In the genomic region with DNA sequence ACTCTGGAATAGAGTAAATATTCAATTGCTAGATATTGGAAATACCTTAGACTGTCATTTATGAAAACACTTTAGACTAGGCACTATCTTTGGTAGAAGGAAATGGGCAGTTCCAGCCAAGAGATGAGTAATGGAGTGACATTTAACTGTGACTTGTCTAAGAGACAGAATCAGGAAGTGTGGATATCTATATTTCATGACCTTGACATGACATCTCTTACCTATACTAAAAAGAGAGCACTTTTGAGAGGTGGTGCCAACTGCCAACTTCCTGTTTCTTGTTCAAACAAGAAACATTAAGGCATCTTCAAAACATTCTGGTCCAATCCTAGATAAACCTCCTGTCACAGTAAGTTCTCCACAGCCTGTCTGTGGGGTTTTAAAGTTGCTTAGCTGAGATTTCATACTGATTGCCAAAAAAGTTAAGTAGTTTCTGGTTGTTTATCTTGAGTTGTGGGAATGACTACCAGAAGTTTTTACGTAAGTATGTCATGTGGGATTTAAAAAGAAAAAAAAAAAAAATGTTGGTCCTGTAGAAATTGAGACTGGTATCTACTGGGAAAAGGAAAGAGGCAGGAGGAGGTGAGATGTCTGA, we compare ENCODE assay signal across 24 mouse cellular contexts. TPM values are rescaled to one million over a fixed set of nuclear protein-coding genes. Genes with fewer than 3 reads are reported as not detected.
DNase-seq lines count a peak whose midpoint lies in the region; ATAC-seq and TF ChIP-seq lines count a peak whose summit lies in the region.
"Had no signal": no experiment of that assay in that cellular context is flagged by ENCODE, and none has a peak within 500 bp of the region (broad histone marks: within the 10 kb centered on the region; RNA-seq: fewer than 3 reads in every experiment).

No protein-coding gene starts in this region.

- no peak overlapping the region for H3K27ac ChIP-seq in CH12.LX (ENCODE audit: insufficient read depth, low read depth)
- H3K27ac ChIP-seq: embryonic facial prominence, embryonic 12.5 days; forebrain, embryonic 15.5 days; heart, embryonic 10.5 days; heart, embryonic 15.5 days; hindbrain, embryonic 10.5 days; hindbrain, embryonic 14.5 days; intestine, embryonic 15.5 days had no signal

- TF ChIP-seq EP300 in CH12.LX (IDR thresholded peaks at IDR 0.05; ENCODE audit: low read length), result no peak

- no peak overlapping the region for H3K4me3 ChIP-seq in CH12.LX (replicated peaks in 1 of 3; ENCODE audit: low read depth in 2 of 3, low read length in 2 of 3, poor library complexity in 1 of 3)
- H3K4me3 ChIP-seq: embryonic facial prominence, embryonic 12.5 days; forebrain, embryonic 15.5 days; heart, embryonic 10.5 days; heart, embryonic 15.5 days; hindbrain, embryonic 10.5 days; intestine, embryonic 15.5 days had no signal

- H3K9me3 ChIP-seq in CH12.LX (replicated peaks; ENCODE audit: low read length), result no peaks in the 10 kb centered on the region
- H3K9me3 ChIP-seq: embryonic facial prominence, embryonic 12.5 days; forebrain, embryonic 15.5 days; heart, embryonic 10.5 days; heart, embryonic 15.5 days; hindbrain, embryonic 10.5 days; intestine, embryonic 15.5 days had no signal

- no peak for TF ChIP-seq CTCF in CH12.LX (conservative IDR thresholded peaks at IDR 0.05 in 1 of 2, IDR thresholded peaks at IDR 0.05 in 1 of 2; ENCODE audit: low read depth in 2 of 2, low read length in 2 of 2)

- dilution Hi-C loops in CH12.LX (cut with MboI; ENCODE audit: extremely low pct_ligation_motif_present, extremely low pct_unique_long_range_greater_than_20kb, low sequenced_read_pairs), result no loop called here

- TF ChIP-seq RAD21 in CH12.LX (IDR thresholded peaks at IDR 0.05; ENCODE audit: low read depth, low read length), result no peak

- in situ Hi-C loops in CH12.LX (cut with MboI; ENCODE audit: low pct_ligation_motif_present, low pct_unique_long_range_greater_than_20kb, low sequenced_read_pairs), result no loop called here

- H3K4me1 ChIP-seq in CH12.LX (ENCODE audit: control insufficient read depth in 1 of 2, insufficient read depth in 2 of 2), result peaks cover 0 to 12% of the 10 kb centered on the region in 2 experiments; a peak in 1 of 4 replicates
- H3K4me1 ChIP-seq: embryonic facial prominence, embryonic 12.5 days; forebrain, embryonic 15.5 days; heart, embryonic 10.5 days; heart, embryonic 15.5 days; hindbrain, embryonic 10.5 days; intestine, embryonic 15.5 days had no signal

- no peak overlapping the region for H3K9ac ChIP-seq in CH12.LX (ENCODE audit: insufficient read depth, low read depth)
- H3K9ac ChIP-seq: embryonic facial prominence, embryonic 12.5 days; forebrain, embryonic 15.5 days; heart, embryonic 15.5 days; hindbrain, embryonic 14.5 days; intestine, embryonic 15.5 days had no signal

- peaks cover 0 to 23% of the 10 kb centered on the region in 2 experiments for H3K36me3 ChIP-seq in CH12.LX (replicated peaks in 1 of 2; ENCODE audit: control insufficient read depth in 1 of 2, insufficient read depth in 1 of 2, low read length in 1 of 2)
- H3K36me3 ChIP-seq: embryonic facial prominence, embryonic 12.5 days; forebrain, embryonic 15.5 days; hindbrain, embryonic 10.5 days; intestine, embryonic 15.5 days had no signal

- TF ChIP-seq POLR2A in CH12.LX (IDR thresholded peaks at IDR 0.05; ENCODE audit: low read depth, low read length), result no peak

- no peaks in the 10 kb centered on the region for H3K79me2 ChIP-seq in CH12.LX (replicated peaks; ENCODE audit: control insufficient read depth, extremely low read depth, insufficient read depth, poor library complexity, severe bottlenecking)

- peak; percentile 58 for ATAC-seq in common myeloid progenitor, adult 5-6 weeks (replicated peaks; ENCODE audit: low read depth, poor library complexity, severe bottlenecking)
- peak; percentile 87 for ATAC-seq in monocyte, adult 5-6 weeks (replicated peaks; ENCODE audit: insufficient number of reproducible peaks, low FRiP score, low TSS enrichment, poor library complexity, severe bottlenecking)
- ATAC-seq: CD4-positive, CD25-positive, alpha-beta regulatory T cell, adult 4 months; forebrain, embryonic 15.5 days; intestine, embryonic 15.5 days had no signal

- H3K4me2 ChIP-seq in CH12.LX (ENCODE audit: insufficient read depth, low read depth, poor library complexity, severe bottlenecking), result no peak overlapping the region
- H3K4me2 ChIP-seq: embryonic facial prominence, embryonic 12.5 days; forebrain, embryonic 15.5 days; heart, embryonic 15.5 days; hindbrain, embryonic 14.5 days; intestine, embryonic 15.5 days had no signal

- no peaks in the 10 kb centered on the region for H3K27me3 ChIP-seq in CH12.LX (replicated peaks)
- H3K27me3 ChIP-seq: embryonic facial prominence, embryonic 12.5 days; forebrain, embryonic 15.5 days; heart, embryonic 15.5 days; intestine, embryonic 15.5 days had no signal

- peak; percentile 69 for DNase-seq in 416B (ENCODE audit: low read depth)
- DNase-seq in CH12.LX (ENCODE audit: extremely low read depth), result peak; percentile 11
- DNase-seq in spleen, postnatal 14 days (ENCODE audit: low spot score in 2 of 2), result no peak
- no peak for DNase-seq in spleen, adult 18-20 months
- no peak for DNase-seq in ovary, postnatal 36 days (ENCODE audit: low spot score)
- DNase-seq: adrenal gland, adult 8-10 months; B cell, adult 2 months; cerebellum, adult 11 months; cerebellum, adult 8-10 months; cerebellum, postnatal 14 days; gastrocnemius, postnatal 10 days; heart, postnatal 14 days had no signal

TF ChIP-seq in CH12.LX, 34 proteins besides CTCF, POLR2A, EP300 and RAD21:
- TF ChIP-seq PAX5 (IDR thresholded peaks at IDR 0.05; ENCODE audit: low read length) (no peak), USF1 (IDR thresholded peaks at IDR 0.05; ENCODE audit: low read depth, low read length) (no peak), HCFC1 (IDR thresholded peaks at IDR 0.05; ENCODE audit: low read depth, low read length) (no peak), JUND (conservative IDR thresholded peaks at IDR 0.05; ENCODE audit: low read depth, low read length) (no peak), NELFE (IDR thresholded peaks at IDR 0.05; ENCODE audit: low read depth, low read length) (no peak), SMC3 (IDR thresholded peaks at IDR 0.05; ENCODE audit: low read depth, low read length) (no peak), MAZ (IDR thresholded peaks at IDR 0.05; ENCODE audit: low read depth, low read length) (no peak), MAFK (IDR thresholded peaks at IDR 0.05; ENCODE audit: insufficient replicate concordance, low read length) (no peak), USF2 (conservative IDR thresholded peaks at IDR 0.05; ENCODE audit: low read depth, low read length) (no peak), ZMIZ1 (IDR thresholded peaks at IDR 0.05; ENCODE audit: low read depth, low read length) (no peak), GABPA (IDR thresholded peaks at IDR 0.05; ENCODE audit: insufficient replicate concordance, low read depth, low read length) (no peak), NRF1 (IDR thresholded peaks at IDR 0.05; ENCODE audit: low read depth, low read length) (no peak), ZKSCAN1 (IDR thresholded peaks at IDR 0.05; ENCODE audit: borderline replicate concordance, low read depth, low read length) (no peak), ZNF384 (IDR thresholded peaks at IDR 0.05; ENCODE audit: low read depth, low read length) (no peak), TBP (conservative IDR thresholded peaks at IDR 0.05; ENCODE audit: low read depth, low read length) (no peak), RCOR1 (conservative IDR thresholded peaks at IDR 0.05; ENCODE audit: low read depth, low read length) (no peak), JUN (IDR thresholded peaks at IDR 0.05; ENCODE audit: insufficient read depth, low read depth, low read length) (no peak), ETS1 (conservative IDR thresholded peaks at IDR 0.05; ENCODE audit: low read depth, low read length) (no peak), CHD2 (IDR thresholded peaks at IDR 0.05; ENCODE audit: low read length) (no peak), E2F4 (IDR thresholded peaks at IDR 0.05; ENCODE audit: insufficient replicate concordance, low read depth, low read length) (no peak)
TF ChIP-seq in CH12.LX: peak in this region for 0.

RNA-seq across cellular contexts. Expression of a gene that starts 29.8 kb away (rescaled TPM):
- total RNA-seq in CH12.LX (2012; rRNA removed) (not detected in 2 replicates), CH12.LX (2014; rRNA removed) (not detected in 2 replicates)
- polyA plus RNA-seq in CH12.LX (2012; ENCODE audit: insufficient read length, low read depth), result not detected in 2 replicates
- total RNA-seq in common myeloid progenitor, adult 5-6 weeks (2017), result not detected in 2 replicates
- total RNA-seq in monocyte, adult 5-6 weeks (2017), result not detected in 3 replicates
- total RNA-seq: adrenal gland, adult 8-10 months; gastrocnemius, postnatal 10 days; heart, postnatal 14 days had no signal
- polyA plus RNA-seq: cortical plate, adult 2 months; gonadal fat pad, adult 2 months; heart, embryonic 10.5 days; intestine, embryonic 15.5 days had no signal

RNA-seq across cellular contexts. Expression of a gene that starts 42.6 kb away (rescaled TPM):
- total RNA-seq in CH12.LX (2012; rRNA removed), result 8.2 TPM in 2 replicates
- total RNA-seq in CH12.LX (2014; rRNA removed), result 3.9 and 4.3 TPM in 2 replicates
- 15.4 and 17.7 TPM in 2 replicates for polyA plus RNA-seq in CH12.LX (2012; ENCODE audit: insufficient read length, low read depth)
- total RNA-seq in common myeloid progenitor, adult 5-6 weeks (2017), result 12.3 and 14.9 TPM in 2 replicates
- total RNA-seq in monocyte, adult 5-6 weeks (2017), result 45.5 to 56.9 TPM (median 56.0 TPM) in 3 replicates

Comparison
In these comparisons a context has a peak if more than half of its experiments do, and no peak if none do; other contexts are left out.
1. DNase-seq: peak in 416B (single experiment) and CH12.LX (single experiment); none in spleen, postnatal 14 days (0 of 2), spleen, adult 18-20 months (0 of 2) and ovary, postnatal 36 days (single experiment).